ENCODE assay signal across 10 mouse cellular contexts in the genomic region with DNA sequence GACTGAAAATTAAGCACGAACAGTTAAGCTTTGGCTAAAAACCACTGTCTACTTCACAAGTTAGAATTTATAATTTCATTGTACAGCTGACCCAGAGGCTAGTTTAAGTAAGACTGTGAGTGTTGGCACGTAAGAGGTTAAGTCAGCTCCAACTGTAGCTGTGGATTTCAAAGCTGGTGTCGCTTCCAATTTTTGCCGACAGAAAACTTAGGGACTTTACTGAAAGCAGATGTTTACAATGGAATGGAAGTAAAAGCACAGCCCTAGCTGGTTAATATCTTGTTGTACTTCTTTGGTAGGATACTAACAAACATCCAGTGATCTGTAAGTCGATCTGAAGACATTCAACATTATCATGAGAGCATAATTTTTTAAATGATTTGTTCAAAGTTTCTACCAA. TPM values are rescaled to one million over a fixed set of nuclear protein-coding genes. Genes with fewer than 3 reads are reported as not detected.
DNase-seq lines count a peak whose midpoint lies in the region; ATAC-seq and TF ChIP-seq lines count a peak whose summit lies in the region.
"Had no signal": no experiment of that assay in that cellular context is flagged by ENCODE, and none has a peak within 500 bp of the region (broad histone marks: within the 10 kb centered on the region; RNA-seq: fewer than 3 reads in every experiment).

No protein-coding gene starts in this region.

- ATAC-seq in heart, embryonic 12.5 days (ENCODE audit: insufficient number of reproducible peaks, low FRiP score) = no peak
- no peak for ATAC-seq in heart, embryonic 11.5 days (replicated peaks; ENCODE audit: insufficient number of reproducible peaks, low FRiP score, low TSS enrichment)
- no peak for ATAC-seq in liver, postnatal 0 days
- ATAC-seq in embryonic facial prominence, embryonic 12.5 days (ENCODE audit: insufficient number of reproducible peaks, insufficient read depth, low FRiP score, low TSS enrichment) = 0 out of 2 replicates have a peak, but pooled peaks have one; percentile 35
- ATAC-seq in limb, embryonic 13.5 days (ENCODE audit: low FRiP score, low read depth) = peak; percentile 29; the same call in 1 of the 2 replicates

- peaks cover 41% of the 10 kb centered on the region for H3K4me1 ChIP-seq in heart, embryonic 12.5 days (replicated peaks)
- H3K4me1 ChIP-seq in heart, embryonic 11.5 days (ENCODE audit: control insufficient read depth, insufficient read depth, low read length) = peaks cover 24% of the 10 kb centered on the region
- peaks cover 17% of the 10 kb centered on the region for H3K4me1 ChIP-seq in liver, postnatal 0 days (ENCODE audit: insufficient read depth)
- peaks cover 5% of the 10 kb centered on the region; the same call in 1 of the 2 replicates for H3K4me1 ChIP-seq in embryonic facial prominence, embryonic 12.5 days
- H3K4me1 ChIP-seq in limb, embryonic 13.5 days = peaks cover 9% of the 10 kb centered on the region
- H3K4me1 ChIP-seq: neural tube, embryonic 12.5 days had no signal

- H3K36me3 ChIP-seq in heart, embryonic 12.5 days = no peaks in the 10 kb centered on the region
- H3K36me3 ChIP-seq in heart, embryonic 11.5 days (ENCODE audit: control insufficient read depth, insufficient read depth, low read length) = no peaks in the 10 kb centered on the region
- no peaks in the 10 kb centered on the region for H3K36me3 ChIP-seq in liver, postnatal 0 days (replicated peaks; ENCODE audit: insufficient read depth, low read length)
- no peaks in the 10 kb centered on the region for H3K36me3 ChIP-seq in embryonic facial prominence, embryonic 12.5 days
- no peaks in the 10 kb centered on the region for H3K36me3 ChIP-seq in limb, embryonic 13.5 days
- H3K36me3 ChIP-seq: hindbrain, embryonic 13.5 days; neural tube, embryonic 12.5 days had no signal

- H3K9me3 ChIP-seq in heart, embryonic 12.5 days (replicated peaks) = no peaks in the 10 kb centered on the region
- H3K9me3 ChIP-seq in heart, embryonic 11.5 days (replicated peaks; ENCODE audit: control insufficient read depth, low read length) = no peaks in the 10 kb centered on the region
- H3K9me3 ChIP-seq in liver, postnatal 0 days (ENCODE audit: low read length) = no peaks in the 10 kb centered on the region
- H3K9me3 ChIP-seq in embryonic facial prominence, embryonic 12.5 days = no peaks in the 10 kb centered on the region
- H3K9me3 ChIP-seq in limb, embryonic 13.5 days = no peaks in the 10 kb centered on the region
- H3K9me3 ChIP-seq: hindbrain, embryonic 13.5 days; neural tube, embryonic 12.5 days had no signal

- no peak for TF ChIP-seq CTCF in liver, postnatal 0 days (IDR thresholded peaks at IDR 0.05; ENCODE audit: low read depth)

- DNase-seq in liver, postnatal 0 days = no peak
- DNase-seq in liver = no peak
- DNase-seq in cerebellum, adult 11 months = no peak
- DNase-seq in retina, embryonic 14.5 days (ENCODE audit: low spot score) = no peak

- WGBS in heart, embryonic 12.5 days = 54% methylated on average over 5 of the region's 5 CpGs
- WGBS in heart, embryonic 11.5 days (ENCODE audit: insufficient replicate concordance) = 52% methylated on average over 5 of the region's 5 CpGs
- WGBS in liver, postnatal 0 days (ENCODE audit: insufficient replicate concordance) = 67% methylated on average over 5 of the region's 5 CpGs
- WGBS in embryonic facial prominence, embryonic 12.5 days = 35% methylated on average over 5 of the region's 5 CpGs
- 38% methylated on average over 5 of the region's 5 CpGs for WGBS in limb, embryonic 13.5 days

- no peak for TF ChIP-seq EP300 in liver, postnatal 0 days (IDR thresholded peaks at IDR 0.05; ENCODE audit: low read depth)

- H3K27ac ChIP-seq in heart, embryonic 12.5 days (ENCODE audit: poor library complexity, severe bottlenecking) = peak overlapping the region; percentile 70
- H3K27ac ChIP-seq in heart, embryonic 11.5 days (ENCODE audit: low read depth, low read length) = no peak overlapping the region
- H3K27ac ChIP-seq in liver, postnatal 0 days (ENCODE audit: low read depth) = peak overlapping the region; percentile 19; the same call in 1 of the 2 replicates
- H3K27ac ChIP-seq in embryonic facial prominence, embryonic 12.5 days = peak overlapping the region; percentile 70; the same call in 1 of the 2 replicates
- H3K27ac ChIP-seq in limb, embryonic 13.5 days = peak overlapping the region; percentile 1; the same call in 1 of the 2 replicates
- H3K27ac ChIP-seq: hindbrain, embryonic 13.5 days; neural tube, embryonic 12.5 days had no signal

- H3K27me3 ChIP-seq in heart, embryonic 12.5 days (replicated peaks) = no peaks in the 10 kb centered on the region
- no peaks in the 10 kb centered on the region for H3K27me3 ChIP-seq in heart, embryonic 11.5 days (ENCODE audit: control insufficient read depth, insufficient read depth, low read length)
- H3K27me3 ChIP-seq in liver, postnatal 0 days (ENCODE audit: insufficient read depth, low read length) = no peaks in the 10 kb centered on the region
- H3K27me3 ChIP-seq in embryonic facial prominence, embryonic 12.5 days = no peaks in the 10 kb centered on the region
- no peaks in the 10 kb centered on the region for H3K27me3 ChIP-seq in limb, embryonic 13.5 days
- H3K27me3 ChIP-seq: hindbrain, embryonic 13.5 days; neural tube, embryonic 12.5 days had no signal

- no peak overlapping the region for H3K4me3 ChIP-seq in heart, embryonic 12.5 days
- H3K4me3 ChIP-seq in heart, embryonic 11.5 days (ENCODE audit: low read depth, low read length) = no peak overlapping the region
- no peak overlapping the region for H3K4me3 ChIP-seq in liver, postnatal 0 days (ENCODE audit: low read depth, low read length)
- H3K4me3 ChIP-seq in embryonic facial prominence, embryonic 12.5 days = no peak overlapping the region
- no peak overlapping the region for H3K4me3 ChIP-seq in limb, embryonic 13.5 days
- H3K4me3 ChIP-seq: hindbrain, embryonic 13.5 days; neural tube, embryonic 12.5 days had no signal

- no peak overlapping the region for H3K9ac ChIP-seq in heart, embryonic 12.5 days
- no peak overlapping the region for H3K9ac ChIP-seq in heart, embryonic 11.5 days (ENCODE audit: low read depth, low read length)
- H3K9ac ChIP-seq in liver, postnatal 0 days (replicated peaks) = no peak overlapping the region
- no peak overlapping the region for H3K9ac ChIP-seq in embryonic facial prominence, embryonic 12.5 days
- H3K9ac ChIP-seq in limb, embryonic 13.5 days = no peak overlapping the region
- H3K9ac ChIP-seq: hindbrain, embryonic 13.5 days; neural tube, embryonic 12.5 days had no signal

- peak overlapping the region; percentile 11; the same call in 1 of the 2 replicates for H3K4me2 ChIP-seq in heart, embryonic 12.5 days
- no peak overlapping the region for H3K4me2 ChIP-seq in heart, embryonic 11.5 days
- H3K4me2 ChIP-seq in liver, postnatal 0 days (ENCODE audit: low read depth, low read length) = no peak overlapping the region
- 0 out of 2 replicates have a peak overlapping the region, but pooled peaks have one; percentile 9 for H3K4me2 ChIP-seq in embryonic facial prominence, embryonic 12.5 days (replicated peaks)
- peak overlapping the region; percentile 41 for H3K4me2 ChIP-seq in limb, embryonic 13.5 days (replicated peaks)
- H3K4me2 ChIP-seq: hindbrain, embryonic 13.5 days; neural tube, embryonic 12.5 days had no signal

RNA-seq across cellular contexts. Expression of a gene that starts 23.0 kb away (rescaled TPM):
- polyA plus RNA-seq in heart, embryonic 12.5 days (2016; fragmentation: Nextera tagmentation; extraction: Ambion mirVana) = 37.0 and 38.1 TPM in 2 replicates
- polyA plus RNA-seq in heart, embryonic 11.5 days (2014; fragmentation: Nextera tagmentation; extraction: Ambion mirVana) = 22.4 and 24.2 TPM in 2 replicates
- 12.7 and 13.7 TPM in 2 replicates for polyA plus RNA-seq in liver, postnatal 0 days (2015; fragmentation: Nextera tagmentation; extraction: Ambion mirVana)
- polyA plus RNA-seq in embryonic facial prominence, embryonic 12.5 days (2016; fragmentation: Nextera tagmentation; extraction: Ambion mirVana) = 38.9 and 40.3 TPM in 2 replicates
- 29.5 and 30.2 TPM in 2 replicates for polyA plus RNA-seq in limb, embryonic 13.5 days (2015; fragmentation: Nextera tagmentation; extraction: Ambion mirVana)

Comparison
In these comparisons a context has a peak if more than half of its experiments do, and no peak if none do; other contexts are left out.
1. H3K4me2 ChIP-seq: peak in heart, embryonic 12.5 days (single experiment), embryonic facial prominence, embryonic 12.5 days (single experiment) and limb, embryonic 13.5 days (single experiment); none in heart, embryonic 11.5 days (single experiment) and liver, postnatal 0 days (single experiment).
2. ATAC-seq: peak in embryonic facial prominence, embryonic 12.5 days (single experiment) and limb, embryonic 13.5 days (single experiment); none in heart, embryonic 12.5 days (single experiment), heart, embryonic 11.5 days (single experiment) and liver, postnatal 0 days (single experiment).